Mouse (Mus musculus) embryonic facial prominence, embryonic 15.5 days (tissue): ENCODE data around the gene Drosha. TPM values are rescaled to one million over a fixed set of nuclear protein-coding genes. Genes with fewer than 3 reads are reported as not detected.
A peak's percentile ranks its signal among the peaks of the same experiment; 100 is the strongest.
"Not testable (repeated sequence)": the region's sequence is repeated elsewhere in the genome, so short reads cannot be mapped to it uniquely, and the experiment has no call there.

Experiments used
- ATAC-seq: fragments of 200-750 bp; cut with Nextera tagmentation; 2 replicates; pipeline ENCODE4 v1.8.0; 2017; ENCODE audit warnings: low read depth, moderate TSS enrichment; ENCODE audit not compliant: insufficient number of reproducible peaks, low FRiP score, low TSS enrichment
- H3K27ac ChIP-seq: fragments of 300-500 bp; sonication (generic); replicated peaks from 2 replicates; pipeline ENCODE4 v1.5.1; 2015; ENCODE audit warnings: mild to moderate bottlenecking, inconsistent platforms
- H3K27me3 ChIP-seq: fragments of 300-500 bp; sonication (generic); 2 replicates; pipeline ENCODE4 v1.6.1; 2015; ENCODE audit warnings: inconsistent platforms
- H3K36me3 ChIP-seq: fragments of 300-500 bp; sonication (generic); 2 replicates; pipeline ENCODE4 v1.6.1; 2015; ENCODE audit warnings: mild to moderate bottlenecking, inconsistent platforms
- H3K4me1 ChIP-seq: fragments of 300-500 bp; sonication (generic); 2 replicates; pipeline ENCODE4 v1.6.1; 2015; ENCODE audit warnings: inconsistent platforms
- H3K4me2 ChIP-seq: fragments of 300-500 bp; sonication (generic); replicated peaks from 2 replicates; pipeline ENCODE4 v1.6.1; 2015; ENCODE audit warnings: mild to moderate bottlenecking, inconsistent platforms
- H3K4me3 ChIP-seq: fragments of 300-500 bp; sonication (generic); replicated peaks from 2 replicates; pipeline ENCODE4 v1.5.1; 2015; ENCODE audit warnings: mild to moderate bottlenecking, inconsistent platforms
- H3K9ac ChIP-seq: fragments of 300-500 bp; sonication (generic); 2 replicates; pipeline ENCODE4 v1.6.1; 2015; ENCODE audit warnings: inconsistent platforms
- H3K9me3 ChIP-seq: fragments of 300-500 bp; sonication (generic); replicated peaks from 2 replicates; pipeline ENCODE4 v1.6.1; 2016; ENCODE audit warnings: inconsistent platforms
- WGBS: fragments of 180-500 bp; shearing (Covaris S2); methylation state at CpG from one replicate; pipeline ENCODE4 v1.1.7; 2015; 5-methylcytosine and 5-hydroxymethylcytosine counted together
- polyA plus RNA-seq: library from polyadenylated mRNA; unstranded; fragments of >200 nt; fragmentation: Nextera tagmentation; extraction: Ambion mirVana; gene quantifications from 2 replicates; pipeline ENCODE4 v1.2.1, GENCODE M21; 2015

Drosha gene
- polyA plus RNA-seq = 33.0 and 38.2 TPM in 2 replicates

- ATAC-seq = peak; percentile 100
- Histone ChIP-seq H3K4me3 (peak within 1 kb of the TSS; percentile 97), H3K36me3 (peaks cover 42% of the 10 kb centered on the region), H3K27ac (peak within 1 kb of the TSS; percentile 60), H3K9ac (peak within 1 kb of the TSS; percentile 96), H3K4me2 (peak within 1 kb of the TSS; percentile 71), H3K9me3 (no peaks in the 10 kb centered on the region), H3K27me3 (no peaks in the 10 kb centered on the region), H3K4me1 (peaks cover 14% of the 10 kb centered on the region)
- WGBS = under 1% methylated on average over 67 of the region's 67 CpGs
Measured at GRCm38 (mm10) chr15:12824197-12824952, at the start of gene Drosha, which contains the start of gene 6030458C11Rik. Drosha (plus strand) TSS chr15:12824815. 6030458C11Rik (minus strand) TSS chr15:12824649.

GRCm38 (mm10) chr15:12781296-12781695 lies 43.3 kb upstream of the Drosha start:
- Histone ChIP-seq H3K27ac (no peak overlapping the region), H3K36me3 (no peaks in the 10 kb centered on the region), H3K9ac (no peak overlapping the region), H3K27me3 (no peaks in the 10 kb centered on the region), H3K4me2 (no peak overlapping the region), H3K4me1 (no peaks in the 10 kb centered on the region), H3K4me3 (no peak overlapping the region), H3K9me3 (no peaks in the 10 kb centered on the region)
- no peak for ATAC-seq
- WGBS = 83% methylated on average over 6 of the region's 6 CpGs

- H3K4me3 ChIP-seq = no peak overlapping the region
- H3K36me3 ChIP-seq = no peaks in the 10 kb centered on the region
- no peaks in the 10 kb centered on the region for H3K9me3 ChIP-seq
- H3K4me1 ChIP-seq = no peaks in the 10 kb centered on the region
- H3K4me2 ChIP-seq = no peak overlapping the region
- H3K27me3 ChIP-seq = no peaks in the 10 kb centered on the region
- 76% methylated on average over 14 of the region's 16 CpGs for WGBS
- no peak overlapping the region for H3K9ac ChIP-seq
- no peak for ATAC-seq
- no peak overlapping the region for H3K27ac ChIP-seq
Measured at GRCm38 (mm10) chr15:12781729-12782326, 42.8 kb upstream of the Drosha start.

- Histone ChIP-seq H3K4me2 (no peak overlapping the region), H3K27ac (no peak overlapping the region)
- WGBS = 72% methylated on average over 5 of the region's 5 CpGs
Measured at GRCm38 (mm10) chr15:12788536-12788935, 36.1 kb upstream of the Drosha start.

GRCm38 (mm10) chr15:12789406-12789867 lies 35.2 kb upstream of the Drosha start:
- H3K4me3 ChIP-seq = no peak overlapping the region
- 34% methylated on average over 10 of the region's 10 CpGs for WGBS
- H3K27me3 ChIP-seq = no peaks in the 10 kb centered on the region
- no peak overlapping the region for H3K4me2 ChIP-seq
- no peaks in the 10 kb centered on the region for H3K9me3 ChIP-seq
- no peak for ATAC-seq
- H3K4me1 ChIP-seq = peaks cover 4% of the 10 kb centered on the region; the same call in 1 of the 2 replicates
- H3K36me3 ChIP-seq = no peaks in the 10 kb centered on the region
- no peak overlapping the region for H3K9ac ChIP-seq
- H3K27ac ChIP-seq = no peak overlapping the region

More at GRCm38 (mm10) chr15:12788536-12788935, 36.1 kb upstream of the Drosha start:
- peaks cover 4% of the 10 kb centered on the region; the same call in 1 of the 2 replicates for H3K4me1 ChIP-seq
- H3K27me3 ChIP-seq = no peaks in the 10 kb centered on the region
- no peak overlapping the region for H3K9ac ChIP-seq
- H3K4me3 ChIP-seq = no peak overlapping the region
- no peaks in the 10 kb centered on the region for H3K9me3 ChIP-seq
- no peak for ATAC-seq
- no peaks in the 10 kb centered on the region for H3K36me3 ChIP-seq

GRCm38 (mm10) chr15:12794311-12794710 lies 30.3 kb upstream of the Drosha start:
- Histone ChIP-seq H3K4me2 (no peak overlapping the region), H3K9ac (no peak overlapping the region), H3K4me3 (no peak overlapping the region), H3K36me3 (no peaks in the 10 kb centered on the region), H3K27ac (no peak overlapping the region), H3K27me3 (no peaks in the 10 kb centered on the region), H3K4me1 (peaks cover 1% of the 10 kb centered on the region; the same call in 1 of the 2 replicates), H3K9me3 (no peaks in the 10 kb centered on the region)
- WGBS = 52% methylated on average over 6 of the region's 6 CpGs
- ATAC-seq = no peak

- no peak for ATAC-seq
Measured at GRCm38 (mm10) chr15:12795457-12795894, 29.1 kb upstream of the Drosha start.

GRCm38 (mm10) chr15:12795909-12796470 lies 28.6 kb upstream of the Drosha start:
- H3K4me3 ChIP-seq = no peak overlapping the region
- no peaks in the 10 kb centered on the region for H3K27me3 ChIP-seq
- WGBS = 44% methylated on average over 13 of the region's 13 CpGs
- H3K9ac ChIP-seq = no peak overlapping the region
- no peaks in the 10 kb centered on the region for H3K4me1 ChIP-seq
- H3K4me2 ChIP-seq = no peak overlapping the region
- no peaks in the 10 kb centered on the region for H3K9me3 ChIP-seq
- no peak for ATAC-seq
- no peaks in the 10 kb centered on the region for H3K36me3 ChIP-seq
- no peak overlapping the region for H3K27ac ChIP-seq

More at GRCm38 (mm10) chr15:12795457-12795894, 29.1 kb upstream of the Drosha start:
- Histone ChIP-seq H3K4me1 (no peaks in the 10 kb centered on the region), H3K9me3 (no peaks in the 10 kb centered on the region), H3K9ac (no peak overlapping the region), H3K36me3 (no peaks in the 10 kb centered on the region), H3K27ac (no peak overlapping the region), H3K4me3 (no peak overlapping the region), H3K27me3 (no peaks in the 10 kb centered on the region), H3K4me2 (no peak overlapping the region)
- WGBS = 0% methylated on average over 2 of the region's 2 CpGs

GRCm38 (mm10) chr15:12798043-12798442 lies 26.6 kb upstream of the Drosha start:
- Histone ChIP-seq H3K9me3 (no peaks in the 10 kb centered on the region), H3K27me3 (no peaks in the 10 kb centered on the region), H3K27ac (no peak overlapping the region), H3K36me3 (no peaks in the 10 kb centered on the region), H3K4me3 (no peak overlapping the region), H3K4me2 (no peak overlapping the region), H3K4me1 (no peaks in the 10 kb centered on the region), H3K9ac (no peak overlapping the region)
- 76% methylated on average over 6 of the region's 6 CpGs for WGBS
- no peak for ATAC-seq

- no peak overlapping the region for H3K4me2 ChIP-seq
Measured at GRCm38 (mm10) chr15:12800405-12801141, 24.0 kb upstream of the Drosha start.

GRCm38 (mm10) chr15:12801142-12801506 lies 23.5 kb upstream of the Drosha start:
- ATAC-seq, H3K4me3 ChIP-seq, H3K27ac ChIP-seq, H3K4me1 ChIP-seq, H3K27me3 ChIP-seq, H3K4me2 ChIP-seq, H3K9me3 ChIP-seq, H3K36me3 ChIP-seq, H3K9ac ChIP-seq: not testable (repeated sequence)
- 85% methylated on average over 2 of the region's 2 CpGs for WGBS

More at GRCm38 (mm10) chr15:12800405-12801141, 24.0 kb upstream of the Drosha start:
- Histone ChIP-seq H3K4me3 (no peak overlapping the region), H3K4me1 (no peaks in the 10 kb centered on the region), H3K27me3 (no peaks in the 10 kb centered on the region), H3K9ac (no peak overlapping the region), H3K27ac (no peak overlapping the region), H3K9me3 (no peaks in the 10 kb centered on the region), H3K36me3 (no peaks in the 10 kb centered on the region)
- 42% methylated on average over 15 of the region's 15 CpGs for WGBS
- ATAC-seq = no peak
